Mouse (Mus musculus): ENCODE measurements around the gene Tns3.

The Tns3 gene

GRCm38 (mm10) chr11:8679221-8679620, 14.9 kb upstream of the Tns3 start:
- DNase-seq: no peak

- no peak for DNase-seq
These were observed 14.1 kb upstream of the Tns3 start for GRCm38 (mm10) chr11:8678260-8678995.

GRCm38 (mm10) chr11:8675701-8676474, 11.6 kb upstream of the Tns3 start:
- DNase-seq: no peak

- no peak for DNase-seq
These were observed 10.3 kb upstream of the Tns3 start for GRCm38 (mm10) chr11:8674549-8675149.

GRCm38 (mm10) chr11:8671698-8672097, 7.4 kb upstream of the Tns3 start:
- no peak for DNase-seq

- DNase-seq: no peak
These were observed 4.8 kb upstream of the Tns3 start for GRCm38 (mm10) chr11:8669138-8669537.

GRCm38 (mm10) chr11:8664797-8665196, 462 bp upstream of the Tns3 start:
- no peak for DNase-seq

- DNase-seq: peak; percentile 69
These were observed 617 bp downstream of the Tns3 start for GRCm38 (mm10) chr11:8663444-8664392.

GRCm38 (mm10) chr11:8662706-8663429, 1.5 kb downstream of the Tns3 start:
- DNase-seq: peak; percentile 35

GRCm38 (mm10) chr11:8660951-8661350, 3.4 kb downstream of the Tns3 start:
- DNase-seq: no peak

GRCm38 (mm10) chr11:8659851-8660250, 4.5 kb downstream of the Tns3 start:
- no peak for DNase-seq

GRCm38 (mm10) chr11:8659061-8659460, 5.3 kb downstream of the Tns3 start:
- DNase-seq: no peak

- DNase-seq: no peak
These were observed 6.8 kb downstream of the Tns3 start for GRCm38 (mm10) chr11:8657493-8657892.

GRCm38 (mm10) chr11:8656448-8657393, 7.6 kb downstream of the Tns3 start:
- no peak for DNase-seq

- no peak for DNase-seq
These were observed 10.5 kb downstream of the Tns3 start for GRCm38 (mm10) chr11:8653800-8654295.

GRCm38 (mm10) chr11:8652792-8653645, 11.3 kb downstream of the Tns3 start:
- DNase-seq: no peak

GRCm38 (mm10) chr11:8652116-8652714, 12.1 kb downstream of the Tns3 start:
- DNase-seq: no peak

GRCm38 (mm10) chr11:8651448-8652035, 12.8 kb downstream of the Tns3 start:
- DNase-seq: no peak

- DNase-seq: no peak
These were observed 18.7 kb downstream of the Tns3 start for GRCm38 (mm10) chr11:8645609-8646008.

All from thymus, postnatal 4 days (tissue).